Mouse (Mus musculus): Measurements from ENCODE around the gene Ssxb5. TPM values are rescaled to one million over a fixed set of nuclear protein-coding genes. Genes with fewer than 3 reads are reported as not detected.

The Ssxb5 gene
- polyA plus RNA-seq (2012; rRNA removed): not detected in 2 replicates

GRCm38 (mm10) chrX:8803391-8803790 lies at the start of gene Ssxb5:
Gene Ssxb5 (plus strand): TSS chrX:8803691.

GRCm38 (mm10) chrX:8843694-8844093 lies 40.2 kb downstream of the Ssxb5 start, which contains the start of gene Gm6592:
Gene Gm6592 (plus strand): TSS chrX:8843994.

Other genes starting within 250 kb of the Ssxb5 start
- gene Ssxb3, start 211.9 kb upstream of the Ssxb5 start, polyA plus RNA-seq (2012; rRNA removed): not detected in 2 replicates
- gene Ssxb8, start 112.8 kb upstream of the Ssxb5 start, polyA plus RNA-seq (2012; rRNA removed): not detected in 2 replicates
- gene Ssx9, start 55.3 kb upstream of the Ssxb5 start, polyA plus RNA-seq (2012; rRNA removed): not detected in 2 replicates
- not detected in 2 replicates for gene Gm6592, start 40.3 kb downstream of the Ssxb5 start, polyA plus RNA-seq (2012; rRNA removed)
- gene Gm5751, start 70.6 kb downstream of the Ssxb5 start, polyA plus RNA-seq (2012; rRNA removed): not detected in 2 replicates
- 0.12 and 0.17 TPM in 2 replicates for gene B630019K06Rik, start 88.7 kb downstream of the Ssxb5 start, polyA plus RNA-seq (2012; rRNA removed)
- not detected in 2 replicates for gene Fthl17b, start 159.3 kb downstream of the Ssxb5 start, polyA plus RNA-seq (2012; rRNA removed)
- gene Fthl17c, start 172.9 kb downstream of the Ssxb5 start, polyA plus RNA-seq (2012; rRNA removed): not detected in 2 replicates
- not detected in 2 replicates for gene Fthl17d, start 183.1 kb downstream of the Ssxb5 start, polyA plus RNA-seq (2012; rRNA removed)
- not detected in 2 replicates for gene Fthl17e, start 229.8 kb downstream of the Ssxb5 start, polyA plus RNA-seq (2012; rRNA removed)

Data from liver, embryonic 14 days (tissue).